8 mouse cellular contexts compared by ENCODE assay signal in the genomic region with DNA sequence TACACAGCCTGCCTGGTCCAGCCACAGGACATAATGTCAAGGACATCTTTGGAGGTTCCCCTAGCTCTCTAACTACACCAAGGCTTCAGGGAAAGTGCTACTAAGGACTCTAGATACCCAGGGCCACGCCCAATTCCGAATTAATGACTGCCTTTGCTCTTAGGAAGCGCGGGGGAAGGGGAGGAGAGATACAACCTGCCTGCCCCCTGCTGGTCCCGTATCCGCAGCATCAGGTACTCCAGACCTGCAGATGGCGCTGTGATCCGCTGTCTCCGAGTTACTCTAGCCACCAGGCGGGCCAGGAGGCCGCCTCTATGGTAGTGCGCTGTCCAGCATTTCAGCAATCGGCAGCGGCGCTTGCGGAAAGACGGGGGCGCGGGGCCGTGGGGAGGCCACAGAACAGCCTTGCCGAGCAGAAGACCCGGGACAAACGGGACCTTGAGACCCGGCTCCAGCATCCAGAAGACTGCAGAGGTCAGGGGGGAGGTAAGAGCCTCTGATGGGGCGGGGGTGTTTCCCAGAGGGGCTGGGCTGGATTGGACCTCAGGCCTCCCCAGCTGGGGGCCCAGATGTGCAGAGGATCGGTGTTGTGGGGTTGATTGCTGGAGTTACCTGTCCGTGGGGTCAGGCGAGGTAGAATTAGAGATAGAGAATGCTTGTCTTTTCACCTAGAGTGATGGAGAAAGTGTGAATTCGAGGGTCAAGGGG. TPM values are rescaled to one million over a fixed set of nuclear protein-coding genes. Genes with fewer than 3 reads are reported as not detected.
DNase-seq lines count a peak whose midpoint lies in the region; ATAC-seq and TF ChIP-seq lines count a peak whose summit lies in the region.

A gene (plus strand): TSS at position 336 of the 708 bp plus-strand sequence.

- no peaks in the 10 kb centered on the region for H3K27me3 ChIP-seq in cerebellum, adult 2 months (ENCODE audit: control insufficient read depth, insufficient read depth, low read length)
- H3K27me3 ChIP-seq in forebrain, postnatal 0 days (ENCODE audit: insufficient read depth, low read length) = no peaks in the 10 kb centered on the region
- no peaks in the 10 kb centered on the region for H3K27me3 ChIP-seq in hindbrain, embryonic 12.5 days

- H3K4me3 ChIP-seq in cerebellum, adult 2 months (replicated peaks; ENCODE audit: insufficient read depth, low read depth, low read length) = peak within 1 kb of the TSS; percentile 91
- H3K4me3 ChIP-seq in forebrain, postnatal 0 days (ENCODE audit: low read depth, low read length) = peak within 1 kb of the TSS; percentile 72
- peak within 1 kb of the TSS; percentile 57 for H3K4me3 ChIP-seq in hindbrain, embryonic 12.5 days

- WGBS in cerebellum, adult 2 months = 2% methylated on average over 29 of the region's 29 CpGs
- WGBS in forebrain, postnatal 0 days = 3% methylated on average over 29 of the region's 29 CpGs
- 3% methylated on average over 29 of the region's 29 CpGs for WGBS in hindbrain, embryonic 12.5 days

- peak within 1 kb of the TSS; percentile 93 for H3K9ac ChIP-seq in forebrain, postnatal 0 days
- peak within 1 kb of the TSS; percentile 85 for H3K9ac ChIP-seq in hindbrain, embryonic 12.5 days

- peak; percentile 84 for ATAC-seq in forebrain, postnatal 0 days
- ATAC-seq in hindbrain, embryonic 12.5 days (ENCODE audit: low FRiP score) = peak; percentile 57

- TF ChIP-seq POLR2A in cerebellum, adult 2 months (IDR thresholded peaks at IDR 0.05; ENCODE audit: borderline replicate concordance, insufficient read depth, low read length) = peak; percentile 55; the same call in 1 of the 2 replicates

- peak within 1 kb of the TSS; percentile 81 for H3K27ac ChIP-seq in cerebellum, adult 2 months (ENCODE audit: insufficient read depth, low read length)
- H3K27ac ChIP-seq in forebrain, postnatal 0 days (ENCODE audit: low read depth, low read length) = peak within 1 kb of the TSS; percentile 66
- peak within 1 kb of the TSS; percentile 72; the same call in 1 of the 2 replicates for H3K27ac ChIP-seq in hindbrain, embryonic 12.5 days

- H3K4me2 ChIP-seq in forebrain, postnatal 0 days (ENCODE audit: low read depth) = peak within 1 kb of the TSS; percentile 84
- peak within 1 kb of the TSS; percentile 69 for H3K4me2 ChIP-seq in hindbrain, embryonic 12.5 days (replicated peaks)

- H3K9me3 ChIP-seq in forebrain, postnatal 0 days (ENCODE audit: low read length) = no peaks in the 10 kb centered on the region
- H3K9me3 ChIP-seq in hindbrain, embryonic 12.5 days (replicated peaks) = no peaks in the 10 kb centered on the region

- H3K36me3 ChIP-seq in forebrain, postnatal 0 days (ENCODE audit: insufficient read depth) = no peaks in the 10 kb centered on the region
- H3K36me3 ChIP-seq in hindbrain, embryonic 12.5 days = no peaks in the 10 kb centered on the region

- H3K4me1 ChIP-seq in cerebellum, adult 2 months (ENCODE audit: control insufficient read depth, insufficient read depth, low read length) = peaks cover 35% of the 10 kb centered on the region
- peaks cover 11% of the 10 kb centered on the region for H3K4me1 ChIP-seq in forebrain, postnatal 0 days (ENCODE audit: insufficient read depth)
- H3K4me1 ChIP-seq in hindbrain, embryonic 12.5 days = peaks cover 24% of the 10 kb centered on the region

- DNase-seq in MEL-GATA-1-ER (ENCODE audit: extremely low read depth, low read depth) = peak; percentile 59
- DNase-seq in cerebellum, adult 2 months = peak; percentile 91 to 97
- peak; percentile 96 for DNase-seq in forebrain, postnatal 0 days
- peak; percentile 97 to 98 for DNase-seq in layer of hippocampus, postnatal 10 days (ENCODE audit: low spot score in 2 of 2)
- DNase-seq in lung, postnatal 14 days = peak; percentile 95
- peak; percentile 92 for DNase-seq in retina, adult 2 months (ENCODE audit: low read depth, low spot score)
- DNase-seq in thymus, postnatal 25 days = peak; percentile 93

- peak; percentile 95 for TF ChIP-seq CTCF in cerebellum, adult 2 months (IDR thresholded peaks at IDR 0.05; ENCODE audit: borderline replicate concordance, insufficient read depth, low read depth, low read length)
- peak; percentile 100 for TF ChIP-seq CTCF in forebrain, postnatal 0 days (IDR thresholded peaks at IDR 0.05; ENCODE audit: low read depth)

RNA-seq across cellular contexts. Expression of the gene that starts here (rescaled TPM):
- polyA plus RNA-seq in cerebellum, adult 2 months (2012; rRNA removed) = 123 and 131 TPM in 2 replicates
- total RNA-seq in forebrain, postnatal 0 days (2014; rRNA removed) = 60.2 and 70.5 TPM in 2 replicates
- polyA plus RNA-seq in forebrain, postnatal 0 days (2015; fragmentation: Nextera tagmentation; extraction: Ambion mirVana) = 39.4 and 44.6 TPM in 2 replicates
- polyA plus RNA-seq in hindbrain, embryonic 12.5 days (2016; fragmentation: Nextera tagmentation; extraction: Ambion mirVana) = 63.6 and 63.8 TPM in 2 replicates
- total RNA-seq in layer of hippocampus, postnatal 10 days (2021) = 10 to 100 TPM; 62.6 to 72.2 TPM

Comparison
In these comparisons a context has a peak if more than half of its experiments do, and no peak if none do; other contexts are left out.
1. Peak in every context shown above with its lines: DNase-seq, ATAC-seq, H3K4me3 ChIP-seq and H3K27ac ChIP-seq.